Mouse (Mus musculus) cerebellum, adult 11-12 months (tissue): ENCODE data around the gene Cdip1.
"Not testable (repeated sequence)": the region's sequence is repeated elsewhere in the genome, so short reads cannot be mapped to it uniquely, and the experiment has no call there.

Experiments used
- DNase-seq: peaks from one replicate; pipeline ENCODE4 v3.0.0; 2022

Gene Cdip1

DNA sequence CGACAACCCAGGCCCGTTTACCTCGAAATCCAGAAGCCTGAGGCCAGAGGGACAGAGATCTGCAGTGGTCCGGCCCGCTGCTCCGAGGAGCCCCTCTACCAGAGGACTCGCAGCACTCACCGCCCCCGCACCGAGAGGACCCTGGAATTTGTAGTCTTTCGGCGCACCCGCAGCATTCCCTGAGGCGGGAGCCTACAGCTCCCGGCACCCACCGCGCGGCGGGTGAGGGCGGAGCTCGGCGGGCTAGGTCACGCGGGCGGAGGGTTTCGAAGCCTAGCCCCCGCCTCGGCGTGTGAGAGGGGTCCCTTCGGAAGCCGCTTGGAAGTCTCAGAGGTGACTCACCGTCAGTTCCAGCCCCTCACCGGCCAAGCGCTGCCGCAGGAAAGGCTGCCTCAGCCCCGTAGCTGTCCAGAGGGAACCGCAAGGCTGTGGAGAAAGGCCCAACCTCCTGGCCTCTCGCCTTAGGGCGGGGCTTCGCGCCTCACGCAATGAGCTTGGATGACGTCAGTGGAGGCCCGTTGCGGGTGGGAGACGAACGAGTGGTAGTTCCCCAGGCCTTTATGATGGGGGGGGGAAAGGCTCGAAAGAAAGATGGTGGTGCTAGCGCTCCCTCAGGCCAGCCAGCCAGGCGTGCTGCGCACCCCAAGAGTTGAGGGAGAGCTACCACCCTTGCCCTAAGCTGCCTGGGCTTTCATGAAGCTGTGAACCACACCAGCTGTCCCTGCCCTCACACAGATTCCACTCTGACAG, at the start of gene Cdip1:
Cdip1 (minus strand) TSS at position 483 of the 750 bp plus-strand sequence.
- peak; percentile 95 for DNase-seq

DNA sequence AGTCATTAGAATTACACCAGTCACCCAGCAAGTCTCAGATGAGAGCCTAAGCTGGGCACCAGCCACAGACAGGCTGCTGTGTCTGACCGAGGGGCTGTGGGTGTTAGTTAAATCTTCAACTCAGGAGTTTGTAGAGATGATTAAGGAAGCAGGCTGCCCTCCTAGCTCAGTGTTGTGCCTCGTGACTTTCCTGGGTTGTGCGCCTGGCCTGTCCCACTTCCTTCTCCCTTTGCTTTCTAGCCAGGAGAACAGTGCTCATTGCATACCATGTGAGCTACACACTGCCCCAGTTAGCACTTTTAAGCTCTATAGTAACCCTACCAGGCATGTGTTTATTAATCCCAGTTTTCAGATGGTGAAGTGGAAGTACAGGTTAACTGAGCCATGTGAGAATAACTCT, 49.5 kb upstream of the Cdip1 start:
- no peak for DNase-seq

DNA sequence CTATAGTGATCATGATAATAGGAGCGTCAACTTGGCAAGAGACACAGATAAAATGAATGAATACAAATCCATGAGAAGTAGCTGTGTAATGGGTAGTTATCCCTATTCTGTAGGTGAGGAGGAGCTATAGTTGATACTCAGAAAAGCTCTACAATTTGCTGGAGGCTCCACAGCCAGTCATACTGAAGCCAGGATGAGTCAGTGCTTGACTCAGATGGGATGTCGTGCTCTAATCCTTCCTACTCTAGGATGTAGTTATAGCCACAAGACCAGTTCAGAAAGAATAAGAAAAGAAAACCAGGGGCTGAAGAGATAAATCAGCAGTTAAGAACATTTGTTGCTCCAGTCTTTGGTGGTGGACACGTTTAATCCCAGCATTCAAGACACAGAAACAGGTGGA, 47.5 kb upstream of the Cdip1 start:
- no peak for DNase-seq

DNA sequence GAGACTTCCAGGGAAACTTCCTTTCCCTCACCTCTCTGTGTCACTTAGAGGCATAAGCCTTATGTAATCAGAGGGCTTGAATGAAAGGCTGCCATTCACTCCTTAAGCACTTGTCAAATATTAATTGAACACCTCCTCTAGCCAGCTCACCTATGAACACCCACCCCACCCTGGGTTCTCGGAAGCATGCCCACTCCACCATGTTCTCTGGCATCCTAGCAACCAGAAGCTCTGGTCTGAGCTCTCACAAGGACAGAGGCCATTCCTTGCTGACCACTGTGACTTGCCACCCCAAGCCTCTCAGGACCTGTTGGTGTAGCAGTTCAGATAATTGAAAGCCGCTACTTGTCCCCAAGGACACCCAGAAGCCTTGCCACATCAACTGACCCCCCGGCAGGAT, 45.1 kb upstream of the Cdip1 start, which contains the start of gene 4930562C15Rik:
4930562C15Rik (plus strand) TSS at position 226 of the 400 bp plus-strand sequence.
- DNase-seq, result no peak

DNA sequence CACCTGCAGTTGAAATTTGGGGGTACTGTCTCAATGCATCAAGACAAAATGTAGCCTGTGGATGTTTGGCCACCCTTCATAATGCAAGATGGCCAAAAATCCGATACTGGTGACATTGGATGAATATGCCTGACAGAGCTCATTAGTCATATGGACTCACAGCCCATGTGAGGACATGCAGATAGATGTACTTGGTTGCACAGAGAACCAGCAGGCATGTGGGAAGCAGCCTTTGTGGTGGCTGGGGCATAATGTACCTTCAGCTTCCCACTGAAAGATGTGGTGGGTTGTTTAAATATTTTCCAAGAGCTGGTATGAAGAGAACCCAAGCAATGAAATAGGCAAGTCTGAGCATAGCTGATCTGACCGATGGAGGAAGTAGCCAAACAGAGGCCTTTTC, 43.8 kb upstream of the Cdip1 start:
- no peak for DNase-seq

DNA sequence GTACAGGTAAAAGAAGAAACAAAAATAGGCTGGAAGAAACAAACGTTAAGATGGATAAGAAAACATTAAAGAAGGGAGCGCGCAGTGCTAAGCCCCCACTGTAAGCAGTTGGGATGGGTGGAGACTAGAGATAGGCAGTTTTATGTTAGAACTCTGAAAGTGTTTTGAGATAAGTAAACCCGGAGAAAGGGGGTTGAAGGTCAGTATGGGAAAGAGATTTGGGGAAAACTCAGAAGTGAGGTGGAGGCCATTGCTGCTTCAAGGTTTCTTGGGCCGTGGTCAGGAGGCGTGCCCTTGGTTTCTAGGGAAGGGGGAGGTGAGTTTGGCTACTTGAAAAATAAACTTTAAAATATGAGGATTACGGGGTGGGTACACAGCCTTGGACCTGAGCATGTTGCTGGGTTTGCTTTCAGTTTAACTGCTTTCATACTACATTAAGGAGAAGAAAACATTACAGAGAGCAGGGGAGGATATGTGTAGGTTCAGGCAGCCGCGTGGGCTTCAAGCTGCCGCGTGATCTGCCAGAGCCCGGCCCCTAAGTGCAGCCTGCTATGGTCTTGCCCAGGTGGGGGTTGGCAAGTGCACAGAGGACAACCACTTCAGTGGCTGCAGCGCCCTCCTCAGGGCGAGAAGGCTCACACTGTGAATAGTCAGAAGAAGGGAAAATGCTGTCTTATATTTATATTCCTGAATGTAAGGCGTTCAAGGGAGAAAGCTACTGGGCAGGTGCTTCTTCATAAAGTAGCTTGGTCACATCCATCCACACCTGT, 41.7 kb upstream of the Cdip1 start:
- DNase-seq, result no peak

DNA sequence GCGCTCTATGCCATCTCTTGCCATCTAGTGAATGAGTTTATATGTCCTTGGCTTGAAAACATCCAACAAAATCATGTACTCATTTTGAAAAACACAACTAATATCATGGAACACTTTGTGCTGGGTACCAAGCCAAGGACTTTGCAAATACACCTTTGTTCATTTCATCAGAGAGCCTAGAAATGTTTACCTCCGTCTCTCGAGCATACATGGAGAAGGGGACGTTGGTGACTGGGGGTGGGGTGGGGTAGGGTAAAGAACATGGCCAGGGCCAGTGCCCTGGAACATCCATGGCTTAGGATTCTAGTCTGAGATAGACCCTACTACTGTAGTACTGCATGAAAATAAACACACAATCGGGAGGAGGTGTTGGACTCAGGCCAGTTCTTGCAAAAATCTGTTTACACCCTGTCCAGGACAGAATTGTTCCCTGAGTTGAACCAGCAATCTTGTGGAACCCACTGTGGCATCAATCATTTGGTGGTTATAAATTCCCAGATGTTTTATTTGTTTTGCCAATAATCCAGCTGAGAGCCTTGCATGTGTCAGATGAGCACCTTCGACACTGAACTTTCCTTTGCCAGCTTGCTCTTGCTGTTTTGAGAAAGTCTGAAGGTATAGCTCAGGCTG, 39.3 kb upstream of the Cdip1 start:
- no peak for DNase-seq

DNA sequence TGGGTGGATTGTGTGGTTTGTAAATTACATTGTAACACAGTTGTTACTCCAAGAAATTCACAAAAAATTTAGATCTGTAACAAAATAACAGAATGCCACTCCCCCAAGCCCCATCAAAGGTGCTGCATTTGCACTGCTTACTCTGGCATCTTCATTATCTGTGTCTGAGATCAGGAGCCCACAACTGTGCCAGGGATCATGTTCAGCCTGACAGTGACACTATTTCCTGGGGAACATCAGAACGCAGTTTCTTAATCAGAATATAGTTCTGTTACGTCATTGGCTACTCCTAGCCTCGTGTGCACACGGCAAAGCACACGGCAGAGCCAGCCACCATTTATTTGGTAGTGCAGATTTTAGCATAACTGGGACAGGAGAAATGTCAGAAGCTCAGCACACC, 37.5 kb upstream of the Cdip1 start:
- no peak for DNase-seq

DNA sequence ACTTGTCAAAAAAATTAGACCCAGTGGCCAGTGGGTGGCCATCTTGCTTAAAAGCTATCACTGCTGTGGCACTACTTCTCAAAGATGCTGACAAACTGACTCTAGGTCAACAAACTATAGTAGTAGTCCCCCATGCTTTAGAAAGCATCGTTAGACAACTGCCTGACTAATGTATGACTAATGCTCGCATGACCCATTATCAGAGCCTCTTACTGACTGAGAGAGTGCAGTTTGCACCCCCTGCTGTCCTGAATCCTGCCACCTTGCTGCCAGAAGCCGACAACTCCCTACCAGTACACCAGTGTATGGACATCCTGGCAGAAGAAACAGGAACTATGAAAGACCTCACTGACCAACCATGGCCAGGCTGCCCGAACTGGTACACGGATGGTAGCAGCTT, 34.4 kb upstream of the Cdip1 start:
- DNase-seq, result not testable (repeated sequence)

DNA sequence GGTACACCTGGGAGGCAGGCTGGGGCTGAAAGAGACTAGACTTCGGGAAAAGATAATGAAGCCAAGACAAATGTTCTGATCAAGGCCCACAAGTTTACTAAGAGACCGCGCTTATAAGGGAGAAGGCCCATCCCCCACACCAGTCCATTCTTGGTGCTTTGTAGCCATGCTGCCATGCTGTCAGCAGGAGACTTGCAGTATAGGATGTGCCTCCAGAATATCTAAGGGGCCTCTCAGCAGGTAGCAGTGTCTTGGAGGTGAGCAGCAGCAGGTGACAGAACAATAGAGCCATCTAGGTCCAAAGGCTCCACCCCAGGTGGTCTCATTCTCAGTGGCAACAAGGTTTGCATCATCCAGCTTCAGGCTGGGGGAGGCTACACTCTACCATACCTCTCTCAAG, 28.3 kb upstream of the Cdip1 start:
- DNase-seq, result no peak

DNA sequence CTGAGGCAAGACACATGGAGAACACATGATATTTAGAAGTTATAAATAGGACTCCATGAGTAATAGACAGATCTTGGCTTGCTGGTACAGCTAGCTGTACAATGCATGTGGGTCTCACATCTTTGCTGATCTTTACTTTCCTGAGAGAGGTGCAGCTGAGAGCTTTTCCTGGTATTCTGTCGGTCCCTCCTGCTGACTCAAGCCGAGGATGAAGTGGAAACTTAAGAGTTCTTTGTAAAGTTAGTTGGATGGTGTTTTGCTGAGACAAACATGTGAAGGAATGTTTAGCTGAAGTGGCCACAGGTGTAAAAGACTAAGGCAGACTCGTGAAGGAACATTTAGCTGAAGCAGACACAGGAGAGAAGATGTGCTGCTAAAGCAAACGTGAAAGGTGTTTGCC, 6.5 kb upstream of the Cdip1 start:
- no peak for DNase-seq

DNA sequence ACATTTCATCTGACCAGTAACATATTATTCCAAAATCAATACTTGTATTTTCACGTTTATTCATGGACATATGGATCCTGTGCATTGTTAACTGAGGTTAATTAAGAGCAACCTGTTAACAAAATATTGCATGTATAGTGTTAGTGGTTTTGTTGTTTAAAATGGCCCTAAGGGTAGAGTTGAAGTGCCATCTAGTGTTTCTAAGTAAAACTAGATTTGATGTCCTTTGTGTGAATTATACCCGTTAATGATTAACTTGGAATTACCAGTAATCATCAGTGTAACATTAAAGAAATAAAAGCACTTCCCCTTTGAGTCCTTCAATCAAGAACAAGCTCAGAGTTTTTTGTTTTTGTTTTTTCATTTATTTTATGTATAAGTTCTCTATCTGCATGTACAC, 1.2 kb upstream of the Cdip1 start:
- no peak for DNase-seq

DNA sequence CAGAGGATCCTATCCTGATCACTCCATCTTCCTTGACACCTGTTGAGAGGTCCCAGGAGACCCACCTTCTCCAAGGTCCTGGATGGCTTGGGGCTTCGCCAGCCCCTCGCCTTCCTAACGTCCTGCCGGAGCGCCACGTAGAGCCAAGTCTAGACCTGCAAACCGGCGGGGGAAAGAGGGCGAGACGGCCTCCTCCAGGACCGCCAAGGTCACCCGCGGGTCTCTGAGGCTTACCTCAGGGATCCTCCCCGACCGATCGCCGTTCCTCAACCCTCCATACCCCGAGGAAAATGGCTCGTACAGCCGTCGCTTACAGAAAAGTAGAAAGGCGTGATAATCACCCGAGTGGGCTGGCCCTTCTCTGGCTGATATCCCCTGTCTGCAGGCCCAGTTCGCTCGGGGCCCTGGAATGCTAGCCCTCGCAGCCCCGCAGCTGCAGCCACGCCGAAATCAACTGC, 752 bp downstream of the Cdip1 start:
- peak; percentile 74 for DNase-seq

DNA sequence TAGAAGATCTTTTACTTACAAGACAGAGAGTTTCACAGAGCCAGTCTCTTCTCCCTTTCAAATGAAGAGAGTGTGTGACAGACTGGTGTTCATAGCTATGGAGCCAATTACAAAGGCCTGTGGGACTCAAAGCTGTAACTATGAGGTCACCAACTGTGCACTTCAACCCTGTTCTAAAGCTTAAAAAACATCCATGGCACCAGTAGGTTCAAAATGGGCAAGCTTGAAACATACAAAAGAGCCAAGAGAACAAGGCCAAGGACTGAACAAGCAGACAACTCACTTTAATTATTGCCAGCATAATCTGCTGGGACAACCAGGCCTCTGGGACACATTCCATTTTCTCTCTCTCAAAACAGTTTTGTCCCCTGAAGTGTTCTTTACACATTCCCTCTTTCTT, 1.9 kb downstream of the Cdip1 start:
- no peak for DNase-seq

DNA sequence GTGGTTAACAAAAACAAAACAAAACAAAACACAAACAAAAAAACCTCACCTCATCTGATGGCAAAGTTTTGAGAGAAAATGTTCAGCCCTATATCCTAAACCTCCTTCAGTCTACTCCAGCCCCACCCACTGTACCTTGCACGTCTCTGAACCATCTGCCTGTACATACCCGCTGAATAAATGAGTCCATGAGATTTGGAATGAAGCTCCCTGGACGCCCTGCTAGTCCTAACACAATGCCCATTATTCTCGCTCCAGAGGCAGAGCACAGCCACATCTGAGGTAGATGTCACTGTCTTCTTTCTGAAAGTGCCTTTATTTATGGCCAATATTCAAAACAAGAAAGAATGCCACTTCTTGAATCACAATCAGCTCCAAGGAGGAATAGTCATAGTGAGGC, 4.4 kb downstream of the Cdip1 start:
- no peak for DNase-seq

DNA sequence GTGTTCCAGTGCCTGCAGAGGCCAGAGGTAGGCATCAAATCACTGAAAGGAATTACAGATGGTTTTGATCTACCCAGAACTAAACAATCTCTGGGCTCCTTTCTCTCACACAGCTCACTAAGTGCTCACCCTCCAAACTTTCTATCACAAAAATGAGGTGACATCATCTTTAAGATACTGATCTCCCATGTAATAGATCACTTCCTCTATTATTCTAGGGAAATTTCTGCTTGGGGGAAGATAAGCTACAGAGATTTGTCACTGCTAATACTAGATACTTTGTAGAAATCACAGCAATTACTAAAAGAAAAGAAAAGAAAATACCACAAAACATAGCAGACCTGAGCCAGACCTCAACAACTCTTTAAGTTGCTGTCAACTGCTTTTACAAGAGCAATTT, 7.6 kb downstream of the Cdip1 start:
- DNase-seq, result no peak

DNA sequence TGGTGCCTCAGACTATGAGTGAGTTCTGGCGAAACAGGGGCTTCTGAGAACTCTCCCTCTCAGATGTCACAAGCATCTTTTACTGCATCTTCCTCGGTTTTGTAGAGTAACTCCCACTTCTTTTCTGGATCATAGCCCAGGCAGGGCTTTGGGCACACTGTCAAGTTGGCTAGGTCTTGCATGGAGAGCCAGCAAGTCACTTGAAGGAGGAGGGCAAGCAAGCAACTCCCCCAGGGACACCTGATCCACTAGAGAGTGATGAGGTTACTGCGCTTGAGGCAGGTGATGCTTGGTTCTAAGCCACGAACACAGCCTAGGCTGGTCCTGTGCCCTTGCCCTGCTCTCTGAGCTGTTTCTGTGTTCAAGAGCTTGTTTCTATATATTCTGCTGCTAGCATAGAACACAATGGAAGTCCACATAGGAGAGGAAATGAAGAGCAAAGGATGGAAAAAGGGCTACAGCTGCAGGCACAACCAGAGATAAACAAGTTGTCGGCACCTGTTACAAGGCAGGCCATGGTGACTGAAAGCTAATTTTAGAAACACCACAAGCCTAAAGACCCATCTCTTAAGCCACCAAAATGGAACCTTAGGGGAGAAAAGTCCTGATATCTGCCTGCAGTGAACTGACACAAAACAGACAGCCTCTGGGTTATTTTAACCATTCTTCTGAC, 8.4 kb downstream of the Cdip1 start:
- DNase-seq, result peak; percentile 73

DNA sequence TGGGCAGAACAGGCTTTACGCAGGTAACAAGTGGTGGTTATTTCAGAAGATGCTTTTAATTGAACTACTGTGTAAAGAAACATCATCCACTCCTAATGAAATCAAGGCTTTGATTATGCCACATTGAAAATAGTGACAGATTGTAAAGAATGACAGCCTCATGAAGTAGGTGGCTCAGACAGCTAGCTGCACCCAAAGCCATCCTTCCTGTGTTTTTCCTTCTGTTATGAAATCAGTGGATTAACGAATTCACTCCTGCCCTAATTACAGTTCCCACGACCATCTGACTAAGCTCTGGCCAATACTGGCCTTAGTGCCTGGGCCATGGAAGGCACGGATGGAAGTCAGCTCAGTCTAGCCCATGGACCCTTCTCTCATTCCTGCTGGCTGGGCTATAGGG, 11.2 kb downstream of the Cdip1 start:
- no peak for DNase-seq

DNA sequence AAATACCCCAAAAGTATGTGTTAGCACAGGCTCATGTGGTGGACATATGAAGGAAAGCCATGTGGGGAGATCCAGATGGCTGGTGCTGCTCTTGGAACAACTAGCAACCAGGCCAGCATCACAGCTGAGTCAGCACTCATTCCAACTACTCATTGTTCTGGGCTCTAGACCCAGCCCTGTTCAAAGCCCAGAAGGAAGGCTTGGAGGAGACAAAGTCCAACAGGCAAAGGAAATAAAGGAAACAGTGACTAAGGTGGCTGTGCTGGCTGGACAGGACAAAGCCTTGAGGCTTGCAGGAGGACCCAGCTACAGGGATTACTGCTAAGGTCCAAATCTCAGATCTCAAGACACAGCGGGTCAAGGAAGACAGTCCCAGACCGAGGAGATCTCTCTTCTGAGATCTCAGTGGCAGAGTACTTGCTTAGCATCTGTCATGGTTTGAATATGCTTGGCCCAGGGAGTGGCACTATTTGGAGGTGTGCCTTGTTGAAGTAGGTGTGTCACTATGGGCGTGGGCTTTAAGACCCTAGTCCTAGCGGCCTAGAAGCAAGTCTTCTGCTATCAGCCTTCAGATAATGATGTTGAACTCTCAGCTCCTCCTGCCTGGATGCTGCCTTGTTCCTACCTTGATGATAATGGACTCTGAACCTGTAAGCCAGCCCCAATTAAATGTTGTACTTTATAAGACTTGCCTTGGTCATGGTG, 12.0 kb downstream of the Cdip1 start:
- DNase-seq, result peak; percentile 45

DNA sequence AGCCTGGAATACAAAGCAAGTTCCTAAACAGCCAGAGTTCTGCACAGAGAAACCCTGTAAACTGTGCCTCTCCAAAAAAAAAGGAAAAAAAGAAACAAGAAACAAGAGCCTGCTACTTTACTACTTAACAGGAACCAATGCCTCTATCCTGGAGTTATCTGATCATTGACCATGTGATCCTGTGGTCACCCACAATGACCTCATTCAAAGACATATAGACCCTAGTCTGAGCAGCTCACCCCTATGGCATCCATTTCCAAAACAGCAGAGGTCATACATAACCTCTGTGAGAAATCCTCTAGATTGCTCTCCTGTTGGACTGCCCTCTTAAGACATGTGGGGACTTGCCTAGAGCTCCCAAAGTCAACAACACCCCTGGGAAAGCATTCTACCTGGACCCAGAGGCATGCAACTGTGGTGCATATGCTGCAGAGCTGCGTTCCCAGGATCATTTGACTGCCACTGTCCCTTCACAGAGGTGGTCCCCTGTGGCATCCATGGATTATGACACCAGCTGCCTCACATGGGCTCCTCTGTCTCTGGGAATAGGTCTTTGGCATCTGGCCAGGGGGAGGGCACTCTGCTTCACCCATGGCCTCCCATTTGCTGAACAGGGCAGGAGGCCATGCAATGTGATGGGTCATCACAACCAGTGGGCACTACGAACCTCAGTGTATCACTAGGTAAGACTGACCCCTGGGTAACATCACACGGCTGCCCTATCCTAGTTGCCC, 12.8 kb downstream of the Cdip1 start:
- peak; percentile 43 for DNase-seq

DNA sequence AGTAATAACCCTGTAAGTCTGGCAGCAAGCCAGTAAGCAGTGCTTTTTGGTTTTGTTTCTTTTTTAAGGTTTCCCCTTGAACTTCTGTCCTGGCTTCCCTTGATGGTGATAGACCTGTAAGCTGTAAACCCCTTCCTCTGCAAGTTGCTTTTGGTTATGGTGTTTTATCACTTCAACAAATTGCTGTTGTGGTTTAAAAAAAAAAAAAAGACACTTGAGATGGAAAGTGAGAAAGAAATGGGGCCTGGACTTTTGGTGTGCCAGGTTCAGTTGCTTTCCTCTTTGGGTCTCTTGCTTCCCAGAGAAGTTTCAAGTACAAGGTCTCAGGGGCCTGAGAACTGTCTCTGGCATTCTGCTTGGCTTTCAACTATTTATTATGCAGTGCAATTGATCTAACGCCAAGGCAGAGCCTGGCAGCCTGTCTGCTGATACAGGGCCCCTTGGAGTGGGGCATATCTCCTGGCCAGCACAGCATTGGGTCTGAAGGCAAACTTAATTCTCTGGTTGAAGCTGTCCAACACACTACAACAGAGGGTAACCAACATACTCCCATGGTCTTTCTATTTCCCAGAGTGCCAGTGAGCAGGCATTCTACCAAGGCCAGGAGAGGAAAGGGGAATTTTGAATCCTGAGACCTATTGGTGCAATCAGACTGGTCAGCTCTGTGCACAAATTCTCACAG, 16.7 kb downstream of the Cdip1 start:
- no peak for DNase-seq
